Mouse (Mus musculus) testis, adult 2 months (tissue): ENCODE data around the gene Pcdh7.

Source experiments
- CTCF ChIP-seq: fragments of 200-500 bp; IDR thresholded peaks from 2 replicates; pipeline ENCODE4 v1.5.1; 2012; ENCODE audit warnings: low read depth, mild to moderate bottlenecking, inconsistent platforms, low read length, moderate library complexity; ENCODE audit not compliant: control insufficient read depth, insufficient read depth, insufficient replicate concordance
- POLR2A ChIP-seq: fragments of 200-500 bp; IDR thresholded peaks from 2 replicates; pipeline ENCODE4 v1.6.1; 2012; ENCODE audit warnings: low read depth, mild to moderate bottlenecking, inconsistent platforms, low read length, moderate library complexity; ENCODE audit not compliant: control insufficient read depth

DNA sequence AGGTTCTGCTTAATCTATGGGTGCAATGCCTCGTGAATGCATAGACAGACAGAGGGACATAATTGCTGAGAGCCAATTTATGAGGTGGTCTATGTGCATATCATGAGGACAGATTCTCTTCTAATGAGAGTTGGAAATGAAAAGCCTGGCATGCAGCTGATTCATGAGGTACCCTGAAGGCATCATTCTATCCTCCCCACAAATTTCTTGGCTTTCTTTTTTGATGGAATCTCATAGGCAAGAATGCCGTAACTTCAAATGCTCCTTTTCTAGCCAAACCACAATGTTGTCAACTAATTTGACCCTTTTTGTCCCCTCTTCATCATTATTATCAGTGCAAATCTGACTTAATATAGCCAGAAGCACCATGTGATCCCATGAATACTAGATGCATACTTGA, 426.1 kb downstream of the Pcdh7 start:
- TF ChIP-seq POLR2A (no peak), CTCF (no peak)
